Mouse (Mus musculus) common myeloid progenitor, adult 5-6 weeks (primary cell): ENCODE measurements at regions not wholly inside any gene's neighbourhood (a gene's known extent, or its start where the extent isn't known, plus 50 kb on each side); places are given as distances from the start of the nearest gene placed in this dataset.
A peak's percentile ranks its signal among the peaks of the same experiment; 100 is the strongest.

Experiments used
- ATAC-seq: replicated peaks from 2 replicates; pipeline ENCODE4 v1.8.0; 2016; ENCODE audit warnings: low read depth, mild to moderate bottlenecking, moderate TSS enrichment, inconsistent platforms; ENCODE audit not compliant: poor library complexity, severe bottlenecking

DNA sequence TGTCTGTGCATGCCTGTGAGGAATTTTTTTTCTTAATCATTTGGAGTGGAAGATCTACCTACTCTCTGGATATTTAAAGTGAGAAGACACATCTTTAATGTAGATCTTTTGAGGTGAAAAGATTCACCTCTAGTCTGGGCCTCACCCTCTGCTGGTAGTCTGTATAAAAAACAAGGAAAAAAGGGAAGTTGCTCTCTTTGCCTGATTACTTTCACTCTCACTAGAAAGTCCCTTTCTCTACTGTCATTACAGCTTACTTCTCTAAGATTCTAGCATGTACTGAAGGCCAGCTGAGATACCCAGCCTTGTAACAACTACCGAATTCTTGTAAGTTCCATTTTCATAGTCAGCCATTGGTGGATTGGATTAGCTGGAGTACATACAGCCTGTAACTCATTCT, 3791.9 kb downstream of the 9330182O14Rik start:
- peak; percentile 45; the same call in 1 of the 2 replicates for ATAC-seq

- ATAC-seq: no peak
Observed at GRCm38 (mm10) chr15:43933608-43934007, 3799.4 kb downstream of the 9330182O14Rik start.

DNA sequence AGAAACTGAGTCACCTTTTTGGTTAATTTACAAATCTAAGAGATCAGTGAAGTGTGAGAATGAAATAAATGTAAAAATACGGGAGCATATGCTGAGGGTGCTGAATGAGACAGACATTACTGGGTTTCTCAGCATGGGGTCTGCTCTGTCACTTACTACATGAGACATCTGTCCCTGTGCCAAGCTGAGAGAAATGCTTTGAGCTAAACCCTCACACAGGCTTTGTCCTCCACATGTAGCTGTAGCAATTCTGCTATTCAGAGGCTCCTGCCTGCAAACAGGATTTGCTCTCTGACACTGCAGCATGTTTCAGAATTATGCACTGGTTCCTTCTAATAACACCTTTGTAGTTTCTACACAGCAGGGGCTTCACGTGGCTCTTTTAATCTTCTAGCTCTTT, 3806.3 kb downstream of the 9330182O14Rik start:
- ATAC-seq: no peak

DNA sequence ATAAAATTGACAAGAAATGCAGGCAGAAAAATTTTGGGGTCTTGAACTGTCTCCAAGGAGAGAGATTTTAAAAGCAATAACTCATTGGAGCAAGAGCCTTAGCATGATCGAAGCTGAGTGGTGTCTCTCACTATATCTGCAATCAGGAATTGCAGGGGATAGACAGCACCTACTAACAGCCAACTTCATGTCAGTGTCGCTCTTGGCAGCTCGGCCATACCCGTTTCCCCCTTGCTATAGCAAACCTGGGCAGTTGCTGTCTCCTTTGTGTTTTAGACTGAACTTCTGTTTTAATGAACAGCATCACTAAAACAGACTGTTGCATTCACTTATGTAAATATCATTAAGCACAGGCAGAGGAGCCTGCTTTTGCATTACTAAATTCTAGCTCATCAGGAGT, 3806.7 kb downstream of the 9330182O14Rik start:
- ATAC-seq: no peak

DNA sequence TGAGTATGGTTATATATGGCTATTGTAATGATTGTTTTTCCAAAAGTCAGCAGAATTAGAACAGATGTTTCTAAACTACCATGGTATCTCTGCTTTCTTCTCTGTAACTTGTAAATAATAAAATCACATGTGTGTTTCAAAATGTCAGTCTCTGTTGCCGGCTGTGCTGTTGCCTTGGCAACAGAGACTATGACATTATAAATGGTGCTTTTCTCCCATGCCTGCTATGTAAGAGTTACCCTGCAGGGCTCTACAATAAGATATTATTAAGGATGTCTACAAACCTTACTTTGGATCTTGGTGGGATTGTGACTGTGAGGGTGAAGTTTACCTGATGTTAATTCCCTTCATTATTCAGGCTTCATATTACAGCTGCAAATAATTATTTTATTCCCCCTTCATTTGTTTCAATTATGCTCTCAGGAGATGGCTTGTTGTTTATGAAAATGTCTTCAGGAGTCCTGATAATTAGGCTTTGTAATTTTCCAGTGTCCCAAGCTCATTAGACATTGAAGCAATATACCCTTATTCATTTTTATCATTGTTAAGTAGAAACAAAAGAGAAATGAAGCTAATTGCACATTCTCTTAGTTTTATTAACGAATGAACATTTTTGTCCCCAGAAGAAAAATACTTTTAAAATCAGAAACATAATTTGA, 3808.0 kb downstream of the 9330182O14Rik start:
- no peak for ATAC-seq

GRCm38 (mm10) chr15:43984991-43985390, 3850.8 kb downstream of the 9330182O14Rik start:
- ATAC-seq: no peak

DNA sequence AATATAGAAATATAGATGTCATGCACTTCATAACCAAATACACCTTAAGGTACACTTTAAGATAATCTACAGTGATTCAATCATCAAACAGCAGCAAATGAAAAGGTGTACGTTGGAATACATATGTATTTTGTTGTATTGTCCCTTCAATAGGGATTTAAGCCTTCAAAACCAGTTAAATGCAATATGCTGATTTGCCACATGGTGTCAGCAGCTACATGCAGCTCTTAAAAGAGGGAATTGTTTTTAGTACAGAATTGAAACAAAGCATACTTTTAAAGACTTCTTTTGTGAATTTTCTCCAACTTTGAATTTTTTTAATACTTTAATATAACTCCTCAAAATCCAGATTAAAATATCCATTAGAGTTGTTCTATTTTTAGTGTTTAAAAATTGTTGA, 3857.1 kb downstream of the 9330182O14Rik start:
- ATAC-seq: 0 out of 2 replicates have a peak, but pooled peaks have one; percentile 60

DNA sequence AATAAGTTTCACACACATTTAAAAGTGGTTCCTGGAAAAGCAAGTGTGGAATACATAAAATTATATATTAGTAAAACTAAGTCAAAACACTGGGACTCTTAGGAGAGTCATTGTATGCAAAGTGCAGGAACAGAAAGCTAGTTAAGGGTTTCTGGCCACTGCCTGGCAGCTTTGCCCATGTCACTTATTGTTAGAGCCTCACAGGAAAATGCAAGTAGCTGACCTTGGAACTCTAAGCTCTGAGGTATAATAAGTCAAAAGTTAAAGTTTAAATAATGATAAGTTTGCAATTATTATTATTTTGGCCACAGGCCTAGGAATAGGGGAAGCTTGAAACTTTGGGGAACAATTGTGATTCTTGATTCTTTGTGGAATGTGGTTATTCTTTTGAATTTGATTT, 3858.8 kb downstream of the 9330182O14Rik start:
- no peak for ATAC-seq

DNA sequence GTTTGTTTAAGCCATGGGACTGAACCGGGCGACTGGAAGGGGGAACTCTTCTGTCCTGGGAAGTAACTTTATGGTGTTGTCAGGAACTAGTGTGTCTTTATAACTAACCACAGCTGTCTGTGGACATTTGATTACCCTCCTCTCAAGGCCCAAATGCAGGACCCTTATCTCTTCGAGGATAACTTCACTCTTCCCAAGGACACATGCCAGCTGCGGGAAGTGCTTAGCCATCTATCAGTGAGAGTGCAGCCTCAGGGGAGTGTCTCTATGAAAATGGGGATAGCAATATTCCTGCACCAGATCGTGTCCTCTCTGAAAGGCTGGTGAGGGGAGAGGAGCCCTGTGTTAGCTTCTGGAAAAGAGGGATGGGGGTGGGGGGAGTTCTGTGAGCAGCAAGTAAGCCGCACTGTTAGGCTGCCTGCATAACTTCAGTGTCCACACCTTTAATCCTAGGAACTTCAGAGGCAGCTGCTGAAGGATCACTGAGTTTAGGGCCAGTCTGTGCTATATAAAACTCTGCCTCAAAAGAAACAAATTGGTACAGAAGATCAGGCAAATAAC, 3892.4 kb downstream of the 9330182O14Rik start:
- no peak for ATAC-seq

DNA sequence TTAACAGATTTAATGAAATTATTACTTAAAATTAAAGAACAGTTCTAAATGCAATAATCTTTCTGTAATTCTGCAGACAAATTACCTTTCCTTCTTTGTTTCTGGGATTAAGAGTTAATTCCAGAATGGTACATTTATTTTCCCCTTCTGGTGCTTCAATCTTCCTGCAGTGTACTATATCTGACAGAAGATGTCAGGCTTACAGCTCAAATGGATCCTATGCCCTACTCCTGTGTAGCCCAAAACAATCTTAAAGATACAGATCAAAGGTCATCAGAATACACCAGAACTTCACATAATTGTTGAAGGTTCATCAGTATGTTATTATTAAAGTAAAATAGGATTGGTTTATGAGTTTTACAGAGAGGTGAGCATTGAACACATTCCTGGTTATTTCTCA, 3901.7 kb downstream of the 9330182O14Rik start:
- ATAC-seq: no peak

- no peak for ATAC-seq
Observed at GRCm38 (mm10) chr15:44037893-44038292, 3903.7 kb downstream of the 9330182O14Rik start.

- ATAC-seq: no peak
Observed at GRCm38 (mm10) chr15:44050565-44051274, 3916.6 kb downstream of the 9330182O14Rik start.

- no peak for ATAC-seq
Observed at GRCm38 (mm10) chr15:44064855-44065254, 3930.7 kb downstream of the 9330182O14Rik start.

DNA sequence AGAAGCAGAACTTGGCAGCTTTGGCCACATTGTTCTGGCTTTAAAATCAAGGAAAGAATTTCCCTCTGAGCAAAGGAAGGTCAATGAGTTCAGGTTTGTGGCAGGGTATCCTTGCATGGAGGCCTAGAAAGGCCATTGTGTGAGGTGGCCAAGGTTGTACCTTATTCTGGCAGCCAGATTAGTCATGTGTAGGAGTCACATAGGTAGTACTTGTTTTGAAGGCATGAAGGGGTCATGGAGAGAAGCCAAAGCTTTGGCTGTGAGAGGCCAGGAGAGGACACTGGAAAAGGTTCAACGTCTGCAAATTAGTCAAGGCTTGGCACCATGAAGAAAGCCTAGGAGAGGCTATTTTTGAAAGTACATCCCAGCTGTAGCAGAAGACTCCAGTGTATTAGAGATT, 3949.5 kb downstream of the 9330182O14Rik start:
- ATAC-seq: no peak

- ATAC-seq: no peak
Observed at GRCm38 (mm10) chr15:44112328-44112944, 3978.3 kb downstream of the 9330182O14Rik start.

GRCm38 (mm10) chr15:44134213-44134612, 4000.0 kb downstream of the 9330182O14Rik start:
- ATAC-seq: no peak
